Mouse (Mus musculus): Measurements from ENCODE around the gene Phf21b.
"Not testable (repeated sequence)": the region's sequence is repeated elsewhere in the genome, so short reads cannot be mapped to it uniquely, and the experiment has no call there.

Gene Phf21b

DNA sequence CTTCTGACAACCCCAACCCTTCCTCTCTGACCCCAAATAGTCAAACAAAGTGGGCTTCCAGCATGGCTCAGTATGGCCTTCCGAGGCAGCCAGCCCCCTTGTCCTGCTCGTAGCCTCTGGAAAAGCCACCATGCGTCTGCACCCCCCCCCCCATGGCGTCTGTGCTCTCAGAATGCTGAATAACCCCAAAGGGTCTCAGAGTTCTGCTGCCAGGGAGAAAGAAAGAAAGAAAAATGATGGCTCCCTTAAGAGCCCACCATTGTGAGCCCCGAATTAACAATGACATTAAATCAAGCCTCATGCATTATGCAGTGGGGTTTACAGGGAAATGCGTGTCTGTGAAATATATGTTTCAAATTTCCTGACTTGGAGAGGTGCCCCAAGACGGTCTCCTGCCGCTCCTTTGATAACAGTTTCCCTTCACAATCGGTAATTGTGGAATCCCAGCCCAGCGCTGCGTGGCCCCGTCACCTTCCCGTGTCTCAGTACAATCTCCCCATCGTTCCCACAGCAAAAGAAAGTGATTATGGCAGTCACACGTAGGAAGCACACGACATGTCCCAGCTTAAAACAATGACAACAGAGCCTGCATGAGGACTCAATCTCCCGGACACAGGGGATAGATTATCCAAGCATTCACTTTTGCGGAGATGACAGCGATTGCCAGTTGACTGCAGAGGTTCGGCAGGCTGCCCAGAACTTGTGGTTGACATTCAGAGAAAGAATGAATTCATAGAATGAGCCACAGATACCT lies 80.3 kb downstream of the Phf21b start:
- DNase-seq (ENCODE audit: low read depth, low spot score), result no peak

DNA sequence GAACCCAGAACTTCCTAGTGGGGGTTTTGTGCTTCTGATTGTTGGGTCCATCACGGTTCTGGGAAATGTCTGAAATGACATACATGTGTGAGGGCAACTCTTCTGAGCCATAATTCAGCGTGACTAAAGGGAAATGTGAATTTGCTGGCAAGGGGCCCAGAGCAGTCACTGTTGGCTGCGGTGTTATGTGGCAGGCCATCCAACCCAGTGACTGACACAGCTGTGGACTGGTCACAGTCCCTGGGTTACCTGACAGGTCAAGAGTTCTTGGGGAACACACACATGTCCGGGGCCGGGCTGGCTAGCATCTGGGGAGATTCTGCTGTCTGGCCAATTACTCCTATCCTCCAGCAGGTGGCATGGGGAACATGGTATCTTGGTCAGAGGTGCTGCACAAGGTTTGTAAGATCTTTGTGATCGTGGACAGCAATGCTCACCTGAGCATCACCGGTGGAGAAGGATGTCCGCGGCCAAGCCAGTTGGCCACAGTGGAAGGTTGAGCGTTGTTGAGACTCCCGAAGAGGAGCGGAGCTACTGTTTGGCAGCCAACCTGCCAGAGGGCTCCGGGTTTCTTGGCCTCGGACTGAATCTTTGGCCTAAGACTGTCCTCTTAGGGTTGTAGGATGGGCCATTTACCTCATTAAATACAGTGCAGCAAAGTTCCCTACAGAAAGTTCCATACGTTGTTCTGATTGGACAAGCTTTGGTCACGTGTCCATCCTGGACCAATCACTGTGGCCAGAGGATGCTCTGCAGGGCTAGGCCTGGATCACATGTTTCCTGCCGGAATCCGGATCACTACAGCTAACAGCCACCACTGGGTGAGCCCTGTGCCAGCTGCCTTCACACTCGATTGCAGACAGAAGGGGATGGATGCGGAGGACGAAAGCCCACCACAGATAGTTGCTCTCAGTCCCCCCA lies 83.4 kb downstream of the Phf21b start:
- DNase-seq (ENCODE audit: low read depth, low spot score), result peak; percentile 85

DNA sequence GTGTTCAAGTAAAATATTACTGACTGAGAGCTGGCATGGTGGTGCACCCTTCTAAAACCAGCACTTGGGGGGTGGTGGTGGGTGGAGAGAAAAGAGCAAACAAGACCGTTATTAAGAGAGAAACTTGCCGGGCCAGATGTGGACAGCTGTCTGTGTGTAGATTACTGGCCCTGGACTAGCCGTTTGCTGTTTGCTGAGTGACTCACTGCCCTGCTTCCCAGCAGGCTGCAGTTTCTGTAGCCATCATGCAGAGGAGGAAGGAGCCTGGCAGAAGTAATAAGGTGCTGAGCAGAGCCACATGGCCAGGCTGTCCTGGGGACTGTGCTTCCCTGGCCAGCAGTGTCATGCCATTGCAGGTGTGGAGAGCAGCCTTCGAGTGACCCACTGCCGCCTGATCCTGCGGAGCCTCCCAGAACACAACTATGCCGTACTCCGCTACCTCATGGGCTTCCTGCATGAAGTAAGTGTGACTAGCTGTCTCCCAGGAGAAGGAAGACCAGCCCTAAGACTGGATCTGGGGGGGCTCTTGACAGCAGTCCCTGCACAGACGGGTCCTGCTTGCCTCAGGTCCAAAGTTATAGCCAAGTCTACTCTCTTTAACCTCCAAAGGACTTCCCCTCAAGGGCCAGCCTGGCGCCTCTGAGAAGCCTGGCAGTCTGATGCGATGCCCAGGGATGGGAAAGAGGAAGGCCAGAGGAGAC lies 86.1 kb downstream of the Phf21b start:
- DNase-seq (ENCODE audit: low read depth, low spot score), result no peak

DNA sequence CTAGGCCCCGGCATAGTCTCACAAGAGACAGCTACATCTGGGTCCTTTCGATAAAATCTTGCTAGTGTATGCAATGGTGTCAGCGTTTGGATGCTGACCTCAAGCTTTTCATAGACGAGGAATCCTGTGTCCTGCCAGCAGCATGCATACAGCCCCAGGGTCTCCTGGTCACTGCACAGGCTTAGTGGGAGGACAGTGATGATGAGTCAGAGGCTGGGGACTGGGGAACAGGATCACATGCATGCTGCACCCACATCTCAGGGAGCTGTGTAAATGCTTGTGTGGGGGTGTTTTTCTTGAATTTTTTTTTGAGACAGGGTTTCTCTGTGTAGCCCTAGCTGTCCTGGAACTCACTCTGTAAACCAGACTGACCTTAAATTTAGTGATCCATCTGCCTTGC lies 87.3 kb downstream of the Phf21b start:
- not testable (repeated sequence) for DNase-seq (ENCODE audit: low read depth, low spot score)

DNA sequence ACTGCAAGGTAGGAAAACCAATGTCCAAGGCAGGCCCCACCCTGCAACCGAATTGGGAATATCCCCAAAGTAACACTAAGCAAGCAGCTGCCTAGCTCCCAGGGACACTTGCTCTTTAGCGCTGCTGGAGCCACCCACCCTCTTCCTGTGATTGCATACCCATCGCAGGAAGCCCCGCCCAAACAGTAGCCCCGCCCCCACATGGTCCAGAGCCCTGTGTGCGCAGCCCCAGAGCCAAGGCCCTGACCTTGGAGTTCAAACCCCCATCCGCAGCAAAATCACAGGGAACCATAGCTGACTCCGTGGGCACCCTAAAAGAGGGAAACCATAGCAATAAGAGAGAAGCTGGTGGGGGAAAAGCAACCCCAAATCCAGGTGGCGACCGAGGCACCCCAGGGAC lies 89.2 kb downstream of the Phf21b start:
- DNase-seq (ENCODE audit: low read depth, low spot score), result peak; percentile 89

DNA sequence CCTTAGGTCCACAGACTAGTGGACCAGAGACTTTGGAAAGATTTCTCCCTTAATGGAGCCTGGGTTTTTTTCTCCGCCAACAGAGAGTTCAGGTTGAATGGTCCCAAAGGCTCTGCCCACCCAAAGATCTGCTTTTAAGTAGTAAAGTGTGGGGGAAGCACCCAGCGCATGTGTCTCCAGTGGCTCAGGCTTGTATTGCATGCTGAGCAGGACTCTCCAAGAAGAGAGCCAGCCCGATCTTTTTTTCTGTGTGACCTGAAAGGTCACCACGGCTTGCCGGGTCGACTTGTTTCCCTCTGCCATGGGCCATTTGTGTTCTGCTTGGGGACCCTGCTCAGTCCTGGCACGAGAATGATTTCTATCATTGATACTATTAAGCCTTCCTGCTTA lies 92.4 kb downstream of the Phf21b start:
- DNase-seq (ENCODE audit: low read depth, low spot score), result no peak

DNA sequence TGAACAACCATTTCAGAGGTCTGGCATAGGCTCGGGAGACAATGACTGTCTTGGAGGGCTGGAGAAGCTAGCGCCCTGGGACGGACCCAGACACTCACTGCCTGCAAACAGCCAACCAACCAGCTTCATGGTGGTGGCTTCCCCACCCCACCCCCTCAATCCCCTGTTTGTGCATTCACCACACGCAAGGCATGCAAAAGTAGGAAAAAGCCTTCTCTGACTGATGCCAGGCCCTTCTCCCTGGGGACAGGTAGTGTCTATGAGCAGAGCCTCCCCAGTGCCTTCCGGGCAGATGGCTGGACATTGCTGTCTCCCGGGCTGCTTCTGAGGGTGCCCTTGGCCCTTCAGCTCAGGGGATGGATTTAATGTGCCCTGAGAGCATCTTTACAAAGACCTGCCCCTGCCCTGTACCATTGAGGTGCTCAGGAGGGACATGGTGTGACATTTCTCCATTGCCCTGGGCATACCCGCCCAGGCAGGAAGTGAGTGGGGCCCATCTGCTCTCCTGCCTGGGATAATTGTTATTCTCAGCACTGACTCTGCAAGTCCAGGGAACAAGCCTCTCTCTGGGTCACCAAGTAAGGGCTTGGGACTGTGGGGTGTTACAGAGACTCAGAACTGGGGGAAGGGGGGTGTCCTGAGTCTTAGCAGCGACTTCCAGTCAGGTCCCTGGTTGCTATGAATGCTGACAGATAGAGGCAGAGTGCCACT lies 93.0 kb downstream of the Phf21b start:
- DNase-seq (ENCODE audit: low read depth, low spot score), result no peak

DNA sequence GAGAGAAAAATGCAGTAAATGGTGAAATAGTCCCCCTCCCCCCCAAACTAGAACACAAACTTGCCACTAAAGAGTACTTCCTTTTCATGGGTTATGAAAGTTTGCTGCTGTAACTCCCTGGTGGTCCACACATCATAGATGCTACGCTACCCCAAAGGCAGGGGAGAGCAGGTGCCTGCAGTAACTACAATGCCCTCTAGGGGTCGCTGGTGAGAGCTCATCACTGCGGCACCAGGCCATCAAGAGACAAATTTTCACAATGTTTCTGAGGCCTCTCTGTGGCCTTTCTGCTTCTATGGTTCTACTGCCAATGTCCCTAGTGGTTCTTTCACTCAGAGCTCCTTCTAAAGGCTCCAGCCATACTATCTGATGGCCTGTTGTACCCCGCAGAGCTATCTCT lies 97.4 kb downstream of the Phf21b start:
- DNase-seq (ENCODE audit: low read depth, low spot score), result peak; percentile 68

DNA sequence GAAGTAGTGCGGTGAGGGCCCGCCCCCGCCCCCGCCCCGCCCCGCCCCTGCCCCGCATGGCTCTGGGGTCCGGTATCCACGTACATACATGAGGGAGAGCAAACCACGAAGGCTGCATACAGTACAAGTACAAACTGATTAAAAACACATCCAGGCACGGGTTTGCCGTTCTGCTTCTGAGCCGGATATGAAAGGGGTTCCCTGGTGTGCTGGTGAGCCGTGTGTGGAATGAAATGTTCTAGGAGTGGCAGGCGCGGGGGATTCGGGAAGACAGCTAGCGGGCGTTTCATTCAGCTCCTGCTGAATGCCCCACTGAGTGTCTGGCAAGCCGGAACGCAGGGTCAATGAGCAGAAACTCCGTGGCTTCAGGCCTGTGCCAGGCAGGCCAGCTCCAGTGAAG lies 99.4 kb downstream of the Phf21b start:
- peak; percentile 42 for DNase-seq (ENCODE audit: low read depth, low spot score)

DNA sequence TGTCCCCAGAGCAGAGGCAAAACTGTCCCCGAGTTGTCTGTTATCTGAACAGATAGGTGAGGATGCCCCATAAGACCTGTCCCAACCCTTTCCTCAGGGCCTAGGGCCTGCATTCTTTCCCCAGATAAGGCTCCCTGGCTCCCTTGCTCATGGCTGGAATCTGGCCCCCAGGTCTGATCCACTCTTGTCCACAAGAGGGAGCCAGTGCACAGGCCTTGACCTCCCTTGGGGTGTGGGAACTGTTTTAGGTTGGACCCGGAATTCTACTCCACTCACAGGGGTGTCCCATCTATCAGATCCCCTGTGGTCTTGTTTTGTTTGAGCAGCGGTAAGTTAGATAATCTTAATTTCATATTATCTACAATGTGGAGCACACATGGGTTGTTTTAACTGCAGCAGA lies 100.9 kb downstream of the Phf21b start:
- DNase-seq (ENCODE audit: low read depth, low spot score), result peak; percentile 82

DNA sequence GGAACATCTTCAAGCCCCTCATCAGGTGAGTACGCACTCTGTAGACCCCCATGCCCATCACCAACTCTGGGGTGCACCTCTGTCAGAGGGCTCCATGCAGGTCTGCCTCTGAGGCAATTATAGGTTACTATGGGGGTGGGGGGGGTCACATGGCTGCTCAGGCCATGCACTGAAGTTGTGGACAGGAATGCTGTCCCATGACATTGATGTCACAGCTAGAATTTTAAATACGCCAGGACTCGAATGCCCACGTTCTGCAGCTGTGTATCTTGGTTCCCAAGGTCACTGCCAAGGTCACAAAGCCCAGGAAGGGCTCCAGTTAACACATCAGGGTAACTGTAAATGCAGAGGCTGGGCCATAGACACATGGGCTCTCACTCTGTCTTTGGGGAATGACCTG lies 110.0 kb downstream of the Phf21b start:
- no peak for DNase-seq (ENCODE audit: low read depth, low spot score)

DNA sequence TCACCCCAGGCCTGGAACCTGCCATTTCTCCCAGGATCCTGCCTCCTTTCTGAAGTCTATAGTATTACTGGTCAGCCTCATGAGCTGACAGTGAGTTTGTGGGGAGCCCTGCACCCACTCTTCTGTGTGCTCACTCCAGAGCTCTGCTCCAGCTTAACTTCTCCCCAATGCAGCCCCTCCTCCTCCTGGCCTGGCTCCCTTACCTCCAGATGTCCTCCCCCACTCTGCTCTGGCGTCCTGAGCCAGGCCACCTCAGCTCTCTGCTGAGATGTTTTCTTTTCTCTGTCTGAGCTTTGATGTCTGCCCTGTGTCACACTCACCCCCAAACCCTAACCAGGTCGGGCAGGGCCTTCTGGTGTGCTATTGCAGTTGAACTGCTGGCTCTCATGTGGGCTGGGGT lies 111.5 kb downstream of the Phf21b start:
- no peak for DNase-seq (ENCODE audit: low read depth, low spot score)

DNA sequence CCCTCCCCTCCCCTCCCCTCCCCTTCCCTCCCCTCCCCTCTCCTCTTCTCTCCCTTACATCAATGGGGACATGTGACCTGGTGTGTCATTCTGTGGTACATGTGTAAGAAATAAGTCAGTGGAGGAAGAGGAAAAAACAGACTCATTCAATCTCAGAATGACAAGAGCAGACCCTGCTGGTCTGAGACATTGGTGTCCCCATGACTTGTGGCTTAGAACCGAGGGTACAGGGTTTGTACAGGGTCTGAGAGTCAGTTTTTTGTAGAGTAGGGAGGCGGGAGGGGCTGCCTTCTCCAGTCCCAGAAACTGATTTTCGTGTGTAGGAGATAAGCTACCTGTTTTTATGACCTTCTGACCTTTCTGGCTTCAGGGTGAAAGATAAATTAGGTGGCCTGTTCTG lies 112.5 kb downstream of the Phf21b start:
- DNase-seq (ENCODE audit: low read depth, low spot score), result peak; percentile 38

DNA sequence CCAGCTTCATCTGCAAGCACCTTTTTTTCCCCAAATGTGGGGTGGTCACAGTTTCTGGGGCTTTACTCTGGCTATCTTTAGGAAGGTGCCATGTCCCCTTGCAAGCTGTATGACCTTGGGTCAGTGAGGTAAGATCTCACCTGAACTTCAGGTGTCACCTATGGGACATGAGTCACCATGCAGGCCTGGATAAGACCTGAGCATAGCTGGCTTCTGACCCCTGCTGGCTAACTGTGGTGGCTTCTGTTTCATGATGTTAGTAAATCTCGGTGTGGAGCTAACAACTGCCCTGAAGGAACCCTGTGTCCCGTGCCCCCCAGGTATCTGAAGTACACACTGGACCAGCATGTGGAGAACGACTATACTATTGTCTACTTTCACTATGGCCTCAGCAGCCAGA lies 114.3 kb downstream of the Phf21b start:
- no peak for DNase-seq (ENCODE audit: low read depth, low spot score)

DNA sequence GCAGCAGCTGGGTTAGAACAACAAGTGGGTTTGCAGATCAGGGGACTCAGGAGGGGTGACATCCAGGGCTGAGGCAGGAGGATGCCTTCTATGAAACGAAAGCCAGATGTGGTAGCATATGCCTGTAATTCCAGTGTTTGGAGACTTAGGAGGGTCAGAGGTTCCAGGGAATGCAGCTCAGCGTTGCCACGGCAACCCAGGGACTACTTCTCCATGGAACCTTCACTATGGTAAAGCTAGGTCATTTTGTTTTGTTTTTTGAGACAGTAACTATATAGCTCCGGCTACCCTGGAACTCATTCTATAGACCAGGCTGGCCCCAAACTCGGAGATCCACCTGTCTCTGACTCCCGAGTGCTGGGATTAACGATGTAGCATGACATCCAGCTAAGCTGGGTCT lies 117.6 kb downstream of the Phf21b start:
- DNase-seq (ENCODE audit: low read depth, low spot score), result no peak

DNA sequence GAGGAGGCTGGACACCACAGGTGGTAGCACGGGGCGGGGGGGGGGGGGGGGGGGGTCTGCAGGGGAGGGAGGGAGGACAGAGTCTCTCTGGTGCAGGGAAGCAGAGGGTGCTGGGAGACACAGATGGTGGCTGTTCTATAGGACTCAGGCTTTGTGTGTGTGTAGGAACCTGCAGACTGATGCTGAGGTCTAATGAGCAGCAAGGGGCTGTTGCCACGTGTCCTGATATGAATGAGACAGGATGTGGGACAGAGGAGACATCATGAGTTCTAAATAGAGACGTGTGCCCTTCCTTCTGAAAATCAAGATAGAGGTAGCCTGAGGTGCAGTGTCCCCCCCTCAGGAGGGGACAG lies 118.9 kb downstream of the Phf21b start:
- DNase-seq (ENCODE audit: low read depth, low spot score), result no peak

DNA sequence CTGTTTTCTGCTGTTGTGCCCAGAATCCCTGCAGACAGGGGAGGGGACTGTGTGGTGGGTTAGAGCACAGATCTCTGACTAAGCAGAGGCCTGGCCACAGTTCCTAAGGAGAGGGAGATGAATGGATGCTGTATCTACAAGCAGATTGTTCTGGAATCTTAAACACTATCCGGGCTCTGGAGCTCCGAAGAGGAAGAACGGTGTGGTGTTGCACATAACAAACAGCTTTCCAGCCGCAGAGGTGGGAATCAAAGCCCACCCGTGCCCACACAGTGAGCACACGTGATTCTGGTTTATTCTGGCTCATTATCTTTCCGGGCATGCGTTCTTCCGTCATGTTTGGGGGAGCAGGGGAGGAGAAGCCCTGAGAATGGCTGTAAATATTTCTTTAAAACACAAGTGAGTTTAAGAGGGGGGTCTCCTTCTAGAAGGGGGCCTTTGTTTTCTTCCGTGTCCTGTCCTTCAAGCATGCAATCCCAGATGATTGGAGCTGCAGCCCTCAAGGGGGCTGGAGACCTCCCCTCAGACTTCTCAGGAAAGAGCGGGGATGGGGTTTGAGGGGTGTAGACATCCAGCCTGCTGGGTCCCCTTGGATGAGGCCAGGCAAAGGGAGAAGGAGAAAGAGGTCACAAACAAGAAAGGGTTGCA lies 119.4 kb downstream of the Phf21b start:
- no peak for DNase-seq (ENCODE audit: low read depth, low spot score)
